Mouse (Mus musculus) brain, embryonic 14.5 days (tissue): ENCODE results near the gene Pnmal1.

Source experiments
- CTCF ChIP-seq: fragments of 200-500 bp; IDR thresholded peaks from 2 replicates; pipeline ENCODE4 v1.5.1; 2012; ENCODE audit warnings: inconsistent platforms, mild to moderate bottlenecking, moderate library complexity, borderline replicate concordance; ENCODE audit not compliant: insufficient read depth, insufficient read length; ENCODE audit errors: extremely low read depth
- POLR2A ChIP-seq: fragments of 200-500 bp; IDR thresholded peaks from 2 replicates; pipeline ENCODE4 v1.6.1; 2012; ENCODE audit warnings: mild to moderate bottlenecking, inconsistent platforms, borderline replicate concordance; ENCODE audit not compliant: poor library complexity, insufficient read depth, insufficient read length, severe bottlenecking; ENCODE audit errors: extremely low read depth

GRCm38 (mm10) chr7:16924037-16924834 is 35.2 kb upstream of the Pnmal1 start, which contains the start of gene Calm3:
- peak; percentile 19; the same call in 1 of the 2 replicates for TF ChIP-seq POLR2A
- TF ChIP-seq CTCF = no peak
